Mouse (Mus musculus): ENCODE measurements around the gene Nmrk2. TPM values are rescaled to one million over a fixed set of nuclear protein-coding genes. Genes with fewer than 3 reads are reported as not detected.

Nmrk2 gene
- polyA plus RNA-seq, 1 experiment: 0.12 TPM

DNA sequence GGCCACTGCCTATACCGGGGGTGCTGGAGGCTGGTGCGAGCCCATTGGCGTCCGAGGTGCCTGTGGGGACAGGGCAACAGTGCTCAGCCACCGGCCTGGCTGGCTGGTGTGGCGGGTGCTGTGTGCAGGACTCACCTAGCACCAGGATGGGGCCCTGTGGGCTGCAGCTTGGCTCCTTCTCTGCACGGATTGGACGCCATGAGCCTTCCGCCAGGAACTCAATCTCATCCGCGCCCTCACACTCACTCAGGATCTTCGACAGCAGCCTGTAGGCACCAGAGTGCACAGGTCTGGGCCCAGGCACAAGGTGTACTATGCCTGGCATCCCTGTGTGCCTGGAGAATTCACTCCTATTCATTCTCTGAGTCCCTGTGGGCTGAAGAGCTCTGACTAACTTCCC, 47.5 kb downstream of the Nmrk2 start:
- no peak for DNase-seq
- no peaks in the 10 kb centered on the region for H3K4me1 ChIP-seq (replicated peaks; ENCODE audit: control insufficient read depth, insufficient read depth, low read length)
- H3K27ac ChIP-seq (ENCODE audit: control insufficient read depth, insufficient read depth, low read length): no peak overlapping the region
- H3K4me3 ChIP-seq (ENCODE audit: control insufficient read depth, insufficient read depth, low read length): no peak overlapping the region
- no peaks in the 10 kb centered on the region for H3K27me3 ChIP-seq (ENCODE audit: control insufficient read depth, insufficient read depth, low read length)
- H3K36me3 ChIP-seq (ENCODE audit: control insufficient read depth, insufficient read depth, low read length): peaks cover 58% of the 10 kb centered on the region
- TF ChIP-seq CTCF (IDR thresholded peaks at IDR 0.05; ENCODE audit: borderline replicate concordance, control insufficient read depth, extremely low read depth, insufficient read depth, low read length, poor library complexity) (no peak), POLR2A (IDR thresholded peaks at IDR 0.05; ENCODE audit: control insufficient read depth, extremely low read depth, insufficient read depth, low read length, poor library complexity) (no peak)
- 98% methylated on average over 12 of the region's 12 CpGs for WGBS

DNA sequence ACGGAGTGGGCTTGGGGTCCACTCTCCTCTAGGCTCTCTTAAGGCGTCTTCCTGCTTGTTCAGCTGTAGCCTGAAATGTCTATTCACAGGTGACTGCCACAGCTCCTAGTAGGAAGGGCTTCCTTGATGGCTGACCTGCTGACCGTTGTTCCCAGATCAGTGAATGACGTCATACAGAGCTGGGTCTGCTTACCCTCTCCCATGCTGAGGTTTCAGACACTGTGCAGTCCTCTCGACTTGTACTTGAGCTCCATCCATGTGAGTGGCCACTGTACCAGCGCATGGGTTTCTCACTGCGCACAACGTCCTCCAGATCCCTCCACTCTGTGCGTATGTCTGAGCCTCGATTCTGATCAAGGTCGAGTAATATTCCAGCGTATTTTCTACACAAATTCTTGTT, 49.2 kb downstream of the Nmrk2 start:
- Histone ChIP-seq H3K4me3 (ENCODE audit: control insufficient read depth, insufficient read depth, low read length) (no peak overlapping the region), H3K27me3 (ENCODE audit: control insufficient read depth, insufficient read depth, low read length) (no peaks in the 10 kb centered on the region), H3K27ac (ENCODE audit: control insufficient read depth, insufficient read depth, low read length) (no peak overlapping the region), H3K4me1 (replicated peaks; ENCODE audit: control insufficient read depth, insufficient read depth, low read length) (no peaks in the 10 kb centered on the region), H3K36me3 (ENCODE audit: control insufficient read depth, insufficient read depth, low read length) (peaks cover 74% of the 10 kb centered on the region)
- DNase-seq: no peak
- 93% methylated on average over 12 of the region's 12 CpGs for WGBS
- TF ChIP-seq CTCF (IDR thresholded peaks at IDR 0.05; ENCODE audit: borderline replicate concordance, control insufficient read depth, extremely low read depth, insufficient read depth, low read length, poor library complexity): no peak
- TF ChIP-seq POLR2A (IDR thresholded peaks at IDR 0.05; ENCODE audit: control insufficient read depth, extremely low read depth, insufficient read depth, low read length, poor library complexity): no peak

DNA sequence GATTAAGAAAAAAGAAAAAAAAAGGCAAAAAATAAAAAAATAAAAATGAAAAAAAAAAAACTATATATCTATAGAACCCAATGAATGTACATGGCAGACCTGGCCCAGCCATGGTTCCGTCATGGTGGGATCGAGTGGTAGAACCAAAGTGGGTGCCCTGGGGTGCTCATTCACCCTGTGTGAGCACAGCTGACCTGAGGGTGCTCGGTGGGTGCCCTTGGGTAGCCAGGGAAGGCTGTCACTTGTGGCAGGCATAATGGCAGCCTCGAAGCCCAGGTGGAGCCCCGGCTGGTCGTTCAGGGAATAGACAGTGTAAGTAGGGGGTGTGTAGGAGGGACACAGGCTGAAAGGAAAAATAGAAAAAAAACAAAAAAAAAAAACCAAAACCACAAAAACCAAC, 50.6 kb downstream of the Nmrk2 start:
- Histone ChIP-seq H3K4me1 (replicated peaks; ENCODE audit: control insufficient read depth, insufficient read depth, low read length) (no peaks in the 10 kb centered on the region), H3K36me3 (ENCODE audit: control insufficient read depth, insufficient read depth, low read length) (peaks cover 69% of the 10 kb centered on the region), H3K27me3 (ENCODE audit: control insufficient read depth, insufficient read depth, low read length) (no peaks in the 10 kb centered on the region), H3K27ac (ENCODE audit: control insufficient read depth, insufficient read depth, low read length) (no peak overlapping the region), H3K4me3 (ENCODE audit: control insufficient read depth, insufficient read depth, low read length) (no peak overlapping the region)
- WGBS: 56% methylated on average over 6 of the region's 6 CpGs
- DNase-seq: no peak
- no peak for TF ChIP-seq CTCF (IDR thresholded peaks at IDR 0.05; ENCODE audit: borderline replicate concordance, control insufficient read depth, extremely low read depth, insufficient read depth, low read length, poor library complexity)
- TF ChIP-seq POLR2A (IDR thresholded peaks at IDR 0.05; ENCODE audit: control insufficient read depth, extremely low read depth, insufficient read depth, low read length, poor library complexity): no peak

Other genes with a start within 250 kb of the Nmrk2 start
- gene Gng7, start 187.1 kb downstream of the Nmrk2 start, polyA plus RNA-seq (2012; rRNA removed): 0.63 and 0.80 TPM in 2 replicates
- gene Diras1, start 176.4 kb downstream of the Nmrk2 start, polyA plus RNA-seq (2012; rRNA removed): 0.05 and 0.13 TPM in 2 replicates
- 52.7 and 57.6 TPM in 2 replicates for gene Slc39a3, start 164.6 kb downstream of the Nmrk2 start, polyA plus RNA-seq (2012; rRNA removed)
- gene Sgta, start 141.9 kb downstream of the Nmrk2 start, polyA plus RNA-seq (2012; rRNA removed): 265 and 279 TPM in 2 replicates
- 30.7 and 35.7 TPM in 2 replicates for gene Thop1, start 132.0 kb downstream of the Nmrk2 start, polyA plus RNA-seq (2012; rRNA removed)
- gene Creb3l3, start 103.2 kb downstream of the Nmrk2 start, polyA plus RNA-seq (2012; rRNA removed): 0.39 and 1.0 TPM in 2 replicates
- 214 and 285 TPM in 2 replicates for gene Map2k2, start 96.1 kb downstream of the Nmrk2 start, polyA plus RNA-seq (2012; rRNA removed)
- gene Zbtb7a, start 66.8 kb downstream of the Nmrk2 start, polyA plus RNA-seq (2012; rRNA removed): 66.0 and 87.5 TPM in 2 replicates
- gene Pias4, start 34.1 kb downstream of the Nmrk2 start, polyA plus RNA-seq (2012; rRNA removed): 67.6 and 72.9 TPM in 2 replicates
- gene Eef2, start 25.4 kb downstream of the Nmrk2 start, polyA plus RNA-seq (2012; rRNA removed): 2,100 and 2,369 TPM in 2 replicates
- 95.9 and 103 TPM in 2 replicates for gene Dapk3, start 19.0 kb downstream of the Nmrk2 start, polyA plus RNA-seq (2012; rRNA removed)
- not detected in 2 replicates for gene 4930442H23Rik, start 18.2 kb downstream of the Nmrk2 start, polyA plus RNA-seq (2012; rRNA removed)
- 2.4 and 2.5 TPM in 2 replicates for gene Atcay, start 28.8 kb upstream of the Nmrk2 start, polyA plus RNA-seq (2012; rRNA removed)
- gene Zfr2, start 31.1 kb upstream of the Nmrk2 start, polyA plus RNA-seq (2012; rRNA removed): 9.1 and 9.6 TPM in 2 replicates
- gene Matk, start 50.9 kb upstream of the Nmrk2 start, polyA plus RNA-seq (2012; rRNA removed): 19.5 and 21.0 TPM in 2 replicates
- gene Mrpl54, start 64.9 kb upstream of the Nmrk2 start, polyA plus RNA-seq (2012; rRNA removed): 102 and 118 TPM in 2 replicates
- 125 and 136 TPM in 2 replicates for gene Apba3, start 64.9 kb upstream of the Nmrk2 start, polyA plus RNA-seq (2012; rRNA removed)
- gene Tjp3, start 89.5 kb upstream of the Nmrk2 start, polyA plus RNA-seq (2012; rRNA removed): 27.5 and 34.5 TPM in 2 replicates
- 212 and 239 TPM in 2 replicates for gene Pip5k1c, start 90.9 kb upstream of the Nmrk2 start, polyA plus RNA-seq (2012; rRNA removed)
- gene Cactin, start 119.1 kb upstream of the Nmrk2 start, polyA plus RNA-seq (2012; rRNA removed): 89.3 and 89.6 TPM in 2 replicates
- gene Tbxa2r, start 126.7 kb upstream of the Nmrk2 start, polyA plus RNA-seq (2012; rRNA removed): 310 and 312 TPM in 2 replicates
- 0.70 and 0.82 TPM in 2 replicates for gene Gipc3, start 141.2 kb upstream of the Nmrk2 start, polyA plus RNA-seq (2012; rRNA removed)
- 199 and 209 TPM in 2 replicates for gene Hmg20b, start 148.4 kb upstream of the Nmrk2 start, polyA plus RNA-seq (2012; rRNA removed)
- 65.3 and 85.5 TPM in 2 replicates for gene Mfsd12, start 155.4 kb upstream of the Nmrk2 start, polyA plus RNA-seq (2012; rRNA removed)
- 12.7 TPM in 2 replicates for gene 4930404N11Rik, start 163.8 kb upstream of the Nmrk2 start, polyA plus RNA-seq (2012; rRNA removed)
- gene Fzr1, start 176.5 kb upstream of the Nmrk2 start, polyA plus RNA-seq (2012; rRNA removed): 181 and 201 TPM in 2 replicates
- gene Dohh, start 182.4 kb upstream of the Nmrk2 start, polyA plus RNA-seq (2012; rRNA removed): 119 and 123 TPM in 2 replicates
- gene Gm48551, start 182.4 kb upstream of the Nmrk2 start, polyA plus RNA-seq (2012; rRNA removed): 4.1 and 5.3 TPM in 2 replicates
- gene Gm48552, start 187.0 kb upstream of the Nmrk2 start, polyA plus RNA-seq (2012; rRNA removed): 7.5 and 8.4 TPM in 2 replicates
- gene Smim24, start 191.0 kb upstream of the Nmrk2 start, polyA plus RNA-seq (2012; rRNA removed): 49.7 and 51.1 TPM in 2 replicates

Data from thymus, adult 2 months (tissue).